Mouse (Mus musculus) CD8-positive naive resting alpha-beta T cell, adult 2 months (primary cell): Measurements from ENCODE around the gene Rsph9.

Experiments
- DNase-seq, 2 experiments: peaks; one replicate each; pipeline ENCODE4 v3.0.0; 2022; ENCODE audit warnings: low read depth in 2 of 2, low spot score in 2 of 2

Rsph9 gene

GRCm38 (mm10) chr17:46143578-46144423 lies at the start of gene Rsph9:
Gene Rsph9, minus strand, starts transcription at chr17:46144216.
- DNase-seq = peak; percentile 57 to 67

GRCm38 (mm10) chr17:46188829-46189228 lies 44.8 kb upstream of the Rsph9 start:
- no peak for DNase-seq

- no peak for DNase-seq
Observed at GRCm38 (mm10) chr17:46182273-46182672, 38.3 kb upstream of the Rsph9 start.

GRCm38 (mm10) chr17:46170538-46170937 lies 26.5 kb upstream of the Rsph9 start:
- peak; percentile 31 to 53 for DNase-seq

- no peak for DNase-seq
Observed at GRCm38 (mm10) chr17:46168768-46169167, 24.8 kb upstream of the Rsph9 start.

- no peak for DNase-seq
Observed at GRCm38 (mm10) chr17:46168318-46168717, 24.3 kb upstream of the Rsph9 start.

- DNase-seq = no peak
Observed at GRCm38 (mm10) chr17:46167014-46167413, 23.0 kb upstream of the Rsph9 start.

- no peak for DNase-seq
Observed at GRCm38 (mm10) chr17:46166270-46166669, 22.3 kb upstream of the Rsph9 start.

GRCm38 (mm10) chr17:46165460-46165859 lies 21.4 kb upstream of the Rsph9 start:
- no peak for DNase-seq

- no peak for DNase-seq
Observed at GRCm38 (mm10) chr17:46164791-46165190, 20.8 kb upstream of the Rsph9 start.

- no peak for DNase-seq
Observed at GRCm38 (mm10) chr17:46164301-46164700, 20.3 kb upstream of the Rsph9 start.

GRCm38 (mm10) chr17:46162951-46163421 lies 19.0 kb upstream of the Rsph9 start:
- peak; percentile 73 to 84 for DNase-seq

- no peak for DNase-seq
Observed at GRCm38 (mm10) chr17:46162551-46162950, 18.5 kb upstream of the Rsph9 start.

GRCm38 (mm10) chr17:46161710-46162109 lies 17.7 kb upstream of the Rsph9 start:
- DNase-seq = no peak

GRCm38 (mm10) chr17:46161179-46161578 lies 17.2 kb upstream of the Rsph9 start:
- DNase-seq = peak in 1 of 2 experiments; percentile 30

GRCm38 (mm10) chr17:46160686-46161085 lies 16.7 kb upstream of the Rsph9 start, which contains the start of gene Gtpbp2:
Gene Gtpbp2, plus strand, starts transcription at chr17:46161032.
- peak; percentile 93 to 94 for DNase-seq

- peak; percentile 83 to 89 for DNase-seq
Observed at GRCm38 (mm10) chr17:46160090-46160662, 16.2 kb upstream of the Rsph9 start.

- DNase-seq = no peak
Observed at GRCm38 (mm10) chr17:46159236-46159635, 15.2 kb upstream of the Rsph9 start.

GRCm38 (mm10) chr17:46157131-46157530 lies 13.1 kb upstream of the Rsph9 start:
- DNase-seq = no peak

GRCm38 (mm10) chr17:46156680-46157079 lies 12.7 kb upstream of the Rsph9 start:
- DNase-seq = no peak

GRCm38 (mm10) chr17:46154336-46154735 lies 10.3 kb upstream of the Rsph9 start:
- no peak for DNase-seq
